Mouse (Mus musculus) layer of hippocampus, adult 2 months (tissue): ENCODE results near the gene Naa11. TPM values are rescaled to one million over a fixed set of nuclear protein-coding genes. Genes with fewer than 3 reads are reported as not detected.
A peak's percentile ranks its signal among the peaks of the same experiment; 100 is the strongest.

Experiments
- DNase-seq, 2 experiments: peaks; one replicate each; pipeline ENCODE4 v3.0.0; 2022; ENCODE audit warnings: low spot score in 2 of 2
- H3K27ac ChIP-seq: fragments of 200-600 bp; 2 replicates; pipeline ENCODE4 v1.8.1; 2022
- H3K4me3 ChIP-seq: fragments of 200-600 bp; 2 replicates; pipeline ENCODE4 v1.8.1; 2022; ENCODE audit warnings: mild to moderate bottlenecking
- CTCF ChIP-seq: fragments of 200-600 bp; conservative IDR thresholded peaks from 2 replicates; pipeline ENCODE4 v1.8.1; 2022; ENCODE audit warnings: antibody characterized with exemption, mild to moderate bottlenecking, moderate library complexity
- long read RNA-seq, 2 experiments: library from polyadenylated mRNA; stranded (forward); transcript quantifications; one replicate each; pipeline ENCODE4 v2.0.0; 2021; ENCODE audit warnings: borderline mapping rate in 2 of 2
- total RNA-seq, 2 experiments: library from RNA; stranded (reverse); gene quantifications; 2 replicates each; pipeline ENCODE4 v1.2.3; 2021

Gene Naa11
- total RNA-seq: not detected
- long read RNA-seq, experiment 1: 0 reads
- long read RNA-seq, experiment 2: 0 reads

GRCm38 (mm10) chr5:97392160-97392559, at the start of gene Naa11:
TSS of gene Naa11 (minus strand) at chr5:97392379.
- no peak for DNase-seq
- no peak for TF ChIP-seq CTCF
- Histone ChIP-seq H3K4me3 (no peak within 1 kb of the TSS), H3K27ac (no peak within 1 kb of the TSS)

GRCm38 (mm10) chr5:97432512-97432911, 40.3 kb upstream of the Naa11 start:
- Histone ChIP-seq H3K4me3 (no peak overlapping the region), H3K27ac (peak overlapping the region; percentile 72)
- peak; percentile 25; the same call in 1 of the 2 replicates for TF ChIP-seq CTCF
- DNase-seq: peak; percentile 20 to 26

GRCm38 (mm10) chr5:97429976-97430375, 37.8 kb upstream of the Naa11 start:
- Histone ChIP-seq H3K27ac (no peak overlapping the region), H3K4me3 (no peak overlapping the region)
- no peak for TF ChIP-seq CTCF
- no peak for DNase-seq

GRCm38 (mm10) chr5:97421669-97422068, 29.5 kb upstream of the Naa11 start:
- Histone ChIP-seq H3K27ac (no peak overlapping the region), H3K4me3 (no peak overlapping the region)
- no peak for DNase-seq
- no peak for TF ChIP-seq CTCF

- Histone ChIP-seq H3K4me3 (no peak overlapping the region), H3K27ac (no peak overlapping the region)
- no peak for TF ChIP-seq CTCF
- no peak for DNase-seq
Observed at GRCm38 (mm10) chr5:97417185-97417584, 25.0 kb upstream of the Naa11 start.

- peak overlapping the region; percentile 54; the same call in 1 of the 2 replicates for H3K27ac ChIP-seq
- no peak overlapping the region for H3K4me3 ChIP-seq
- peak; percentile 58 to 68 for DNase-seq
- TF ChIP-seq CTCF: no peak
Observed at GRCm38 (mm10) chr5:97415837-97416236, 23.7 kb upstream of the Naa11 start.

- no peak for TF ChIP-seq CTCF
- peak overlapping the region; percentile 55; the same call in 1 of the 2 replicates for H3K27ac ChIP-seq
Observed at GRCm38 (mm10) chr5:97413716-97414115, 21.5 kb upstream of the Naa11 start.

GRCm38 (mm10) chr5:97410190-97410589, 18.0 kb upstream of the Naa11 start:
- TF ChIP-seq CTCF: no peak
- DNase-seq: no peak

More at GRCm38 (mm10) chr5:97413716-97414115, 21.5 kb upstream of the Naa11 start:
- peak in 1 of 2 experiments; percentile 12 for DNase-seq
- no peak overlapping the region for H3K4me3 ChIP-seq

GRCm38 (mm10) chr5:97409234-97409704, 17.1 kb upstream of the Naa11 start:
- no peak for DNase-seq
- Histone ChIP-seq H3K4me3 (no peak overlapping the region), H3K27ac (no peak overlapping the region)
- no peak for TF ChIP-seq CTCF

More at GRCm38 (mm10) chr5:97410190-97410589, 18.0 kb upstream of the Naa11 start:
- 0 out of 2 replicates have a peak overlapping the region, but pooled peaks have one; percentile 23 for H3K27ac ChIP-seq
- no peak overlapping the region for H3K4me3 ChIP-seq

- H3K27ac ChIP-seq: no peak overlapping the region
- TF ChIP-seq CTCF: no peak
- H3K4me3 ChIP-seq: no peak overlapping the region
- DNase-seq: no peak
Observed at GRCm38 (mm10) chr5:97401042-97401441, 8.9 kb upstream of the Naa11 start.

- no peak overlapping the region for H3K27ac ChIP-seq
- no peak for TF ChIP-seq CTCF
- H3K4me3 ChIP-seq: no peak overlapping the region
- no peak for DNase-seq
Observed at GRCm38 (mm10) chr5:97397585-97397984, 5.4 kb upstream of the Naa11 start.

- DNase-seq: no peak
- peak overlapping the region; percentile 23; the same call in 1 of the 2 replicates for H3K4me3 ChIP-seq
- no peak for TF ChIP-seq CTCF
- 0 out of 2 replicates have a peak overlapping the region, but pooled peaks have one; percentile 28 for H3K27ac ChIP-seq
Observed at GRCm38 (mm10) chr5:97387622-97388021, 4.6 kb downstream of the Naa11 start.

- H3K4me3 ChIP-seq: no peak overlapping the region
- no peak for DNase-seq
- TF ChIP-seq CTCF: no peak
- no peak overlapping the region for H3K27ac ChIP-seq
Observed at GRCm38 (mm10) chr5:97384399-97384798, 7.8 kb downstream of the Naa11 start.

GRCm38 (mm10) chr5:97382548-97383222, 9.5 kb downstream of the Naa11 start:
- Histone ChIP-seq H3K27ac (no peak overlapping the region), H3K4me3 (no peak overlapping the region)
- no peak for DNase-seq
- TF ChIP-seq CTCF: no peak
